Mouse (Mus musculus) ES-Bruce4 (cell line): ENCODE results near the gene Tfpi2.

Experiments used
- CTCF ChIP-seq: IDR thresholded peaks from one replicate; pipeline ENCODE4 v1.8.1; 2011; ENCODE audit warnings: low read depth, low read length
- EP300 ChIP-seq: IDR thresholded peaks from 2 replicates; pipeline ENCODE4 v1.6.1; 2011; ENCODE audit warnings: low read depth, low read length; ENCODE audit not compliant: insufficient read depth

DNA sequence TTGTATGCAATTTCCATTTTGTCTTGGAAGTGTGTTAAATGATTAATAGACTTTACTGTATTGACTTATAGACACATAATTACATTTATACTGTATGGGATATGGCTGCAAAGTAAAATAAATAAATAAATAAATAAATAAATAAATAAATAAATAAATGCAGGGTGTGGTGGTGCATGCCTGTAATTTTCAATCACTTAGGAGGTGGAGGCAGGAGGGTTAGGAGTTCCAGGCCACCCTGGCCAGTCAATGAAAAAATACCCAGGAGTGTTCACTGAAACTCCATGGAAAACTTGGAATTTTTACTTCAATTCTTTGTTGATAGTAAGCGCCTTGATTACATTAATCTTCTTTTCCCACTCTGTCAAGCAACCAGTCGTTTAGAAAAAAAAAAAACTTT is 16.1 kb upstream of the Tfpi2 start:
- TF ChIP-seq EP300 (no peak), CTCF (no peak)
